Mouse (Mus musculus) embryonic fibroblast, embryonic 13.5 days (primary cell): ENCODE results near the gene Nid1.

ENCODE experiments used
- CTCF ChIP-seq: IDR thresholded peaks from 2 replicates; pipeline ENCODE4 v1.5.1; 2011; ENCODE audit warnings: mild to moderate bottlenecking, control low read depth, low read length, moderate library complexity, borderline replicate concordance; ENCODE audit not compliant: insufficient read depth
- POLR2A ChIP-seq: IDR thresholded peaks from 2 replicates; pipeline ENCODE4 v1.6.1; 2011; ENCODE audit warnings: low read depth, mild to moderate bottlenecking, control low read depth, low read length, moderate library complexity

DNA sequence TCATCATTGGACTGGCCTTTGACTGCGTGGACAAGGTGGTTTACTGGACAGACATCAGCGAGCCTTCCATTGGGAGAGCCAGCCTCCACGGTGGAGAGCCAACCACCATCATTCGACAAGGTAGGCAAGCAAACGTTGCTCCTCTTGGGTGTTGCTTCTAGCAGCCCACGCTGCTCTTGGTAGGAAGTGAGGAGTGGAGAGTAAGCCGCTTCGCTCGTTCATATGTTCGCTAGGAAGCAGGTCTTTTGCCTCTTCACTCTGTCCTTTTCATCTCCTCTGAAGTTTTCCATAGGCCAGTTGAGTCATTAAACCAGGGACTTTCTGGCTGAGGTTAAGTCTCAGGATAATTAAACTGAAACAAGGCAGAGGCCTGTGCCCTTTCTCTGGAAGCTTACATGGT is 65.1 kb downstream of the Nid1 start:
- TF ChIP-seq POLR2A (no peak), CTCF (no peak)
